Mouse (Mus musculus): ENCODE results near the gene Gal3st1.
"Not testable (repeated sequence)": the region's sequence is repeated elsewhere in the genome, so short reads cannot be mapped to it uniquely, and the experiment has no call there.

The Gal3st1 gene

GRCm38 (mm10) chr11:3983291-3983862 is at the start of gene Gal3st1:
Gene Gal3st1, plus strand, starts transcription at chr11:3983636.
- DNase-seq (ENCODE audit: low read depth, low spot score): no peak

- no peak for DNase-seq (ENCODE audit: low read depth, low spot score)
Observed at GRCm38 (mm10) chr11:3933756-3934285, 49.6 kb upstream of the Gal3st1 start.

GRCm38 (mm10) chr11:3935135-3935534 is 48.3 kb upstream of the Gal3st1 start:
- DNase-seq (ENCODE audit: low read depth, low spot score): no peak

GRCm38 (mm10) chr11:3936318-3936717 is 47.1 kb upstream of the Gal3st1 start:
- no peak for DNase-seq (ENCODE audit: low read depth, low spot score)

- DNase-seq (ENCODE audit: low read depth, low spot score): no peak
Observed at GRCm38 (mm10) chr11:3937321-3937874, 46.0 kb upstream of the Gal3st1 start.

- no peak for DNase-seq (ENCODE audit: low read depth, low spot score)
Observed at GRCm38 (mm10) chr11:3941371-3941770, 42.1 kb upstream of the Gal3st1 start.

- DNase-seq (ENCODE audit: low read depth, low spot score): no peak
Observed at GRCm38 (mm10) chr11:3946386-3946785, 37.0 kb upstream of the Gal3st1 start.

- not testable (repeated sequence) for DNase-seq (ENCODE audit: low read depth, low spot score)
Observed at GRCm38 (mm10) chr11:3954876-3955275, 28.6 kb upstream of the Gal3st1 start.

GRCm38 (mm10) chr11:3955371-3955770 is 28.1 kb upstream of the Gal3st1 start:
- DNase-seq (ENCODE audit: low read depth, low spot score): not testable (repeated sequence)

GRCm38 (mm10) chr11:3960901-3961300 is 22.5 kb upstream of the Gal3st1 start:
- DNase-seq (ENCODE audit: low read depth, low spot score): no peak

GRCm38 (mm10) chr11:3961761-3962160 is 21.7 kb upstream of the Gal3st1 start:
- DNase-seq (ENCODE audit: low read depth, low spot score): no peak

GRCm38 (mm10) chr11:3963155-3963554 is 20.3 kb upstream of the Gal3st1 start:
- DNase-seq (ENCODE audit: low read depth, low spot score): no peak

GRCm38 (mm10) chr11:3963610-3964415 is 19.6 kb upstream of the Gal3st1 start, which contains the start of gene Pes1:
Gene Pes1, plus strand, starts transcription at chr11:3963975.
- peak; percentile 87 for DNase-seq (ENCODE audit: low read depth, low spot score)

GRCm38 (mm10) chr11:3964416-3965172 is 18.8 kb upstream of the Gal3st1 start:
- DNase-seq (ENCODE audit: low read depth, low spot score): no peak

- DNase-seq (ENCODE audit: low read depth, low spot score): no peak
Observed at GRCm38 (mm10) chr11:3969837-3970236, 13.6 kb upstream of the Gal3st1 start.

- no peak for DNase-seq (ENCODE audit: low read depth, low spot score)
Observed at GRCm38 (mm10) chr11:3970361-3970760, 13.1 kb upstream of the Gal3st1 start.

- no peak for DNase-seq (ENCODE audit: low read depth, low spot score)
Observed at GRCm38 (mm10) chr11:3973081-3973480, 10.4 kb upstream of the Gal3st1 start.

- no peak for DNase-seq (ENCODE audit: low read depth, low spot score)
Observed at GRCm38 (mm10) chr11:3974311-3974710, 9.1 kb upstream of the Gal3st1 start.

- DNase-seq (ENCODE audit: low read depth, low spot score): no peak
Observed at GRCm38 (mm10) chr11:3976678-3977077, 6.8 kb upstream of the Gal3st1 start, which contains the start of gene 4930556J24Rik. Gene 4930556J24Rik, minus strand, starts transcription at chr11:3976778.

- DNase-seq (ENCODE audit: low read depth, low spot score): no peak
Observed at GRCm38 (mm10) chr11:3978421-3978820, 5.0 kb upstream of the Gal3st1 start.

GRCm38 (mm10) chr11:3981536-3981935 is 1.9 kb upstream of the Gal3st1 start:
- no peak for DNase-seq (ENCODE audit: low read depth, low spot score)
